Mouse (Mus musculus) kidney, embryonic 14.5 days (tissue): ENCODE results near the gene Depdc5. TPM values are rescaled to one million over a fixed set of nuclear protein-coding genes. Genes with fewer than 3 reads are reported as not detected.
"Not testable (repeated sequence)": the region's sequence is repeated elsewhere in the genome, so short reads cannot be mapped to it uniquely, and the experiment has no call there.

Experiments used
- ATAC-seq: fragments of 200-750 bp; cut with Nextera tagmentation; 2 replicates; pipeline ENCODE4 v1.8.0; 2017; ENCODE audit warnings: moderate number of reproducible peaks, mild to moderate bottlenecking, moderate TSS enrichment, moderate library complexity; ENCODE audit not compliant: low FRiP score, low TSS enrichment
- H3K27ac ChIP-seq: fragments of 300-500 bp; sonication (generic); 2 replicates; pipeline ENCODE4 v1.5.1; 2014; ENCODE audit warnings: low read depth, mild to moderate bottlenecking, low read length, moderate library complexity, mixed read lengths
- H3K27me3 ChIP-seq: fragments of 300-500 bp; sonication (generic); 2 replicates; pipeline ENCODE4 v1.6.1; 2014; ENCODE audit warnings: mild to moderate bottlenecking, low read length; ENCODE audit not compliant: control insufficient read depth, insufficient read depth
- H3K36me3 ChIP-seq: fragments of 300-500 bp; sonication (generic); 2 replicates; pipeline ENCODE4 v1.6.1; 2014; ENCODE audit warnings: low read length, mixed read lengths; ENCODE audit not compliant: control insufficient read depth, insufficient read depth
- H3K4me1 ChIP-seq: fragments of 300-500 bp; sonication (generic); 2 replicates; pipeline ENCODE4 v1.6.1; 2014; ENCODE audit warnings: low read length, mixed read lengths; ENCODE audit not compliant: control insufficient read depth, insufficient read depth
- H3K4me2 ChIP-seq: fragments of 300-500 bp; sonication (generic); replicated peaks from 2 replicates; pipeline ENCODE4 v1.6.1; 2014; ENCODE audit warnings: low read depth, mild to moderate bottlenecking, low read length
- H3K4me3 ChIP-seq: fragments of 300-500 bp; sonication (generic); 2 replicates; pipeline ENCODE4 v1.5.1; 2014; ENCODE audit warnings: mild to moderate bottlenecking, low read length
- H3K9ac ChIP-seq: fragments of 300-500 bp; sonication (generic); 2 replicates; pipeline ENCODE4 v1.6.1; 2014; ENCODE audit warnings: low read depth, mild to moderate bottlenecking, low read length, moderate library complexity
- H3K9me3 ChIP-seq: fragments of 300-500 bp; sonication (generic); 2 replicates; pipeline ENCODE4 v1.6.1; 2016; ENCODE audit warnings: low read length; ENCODE audit not compliant: control insufficient read depth
- WGBS: fragments of 180-500 bp; shearing (Covaris S2); extraction: QIAGEN DNeasy Blood & Tissue Kit; methylation state at CpG from one replicate; pipeline ENCODE4 v1.1.7; 2014; 5-methylcytosine and 5-hydroxymethylcytosine counted together
- polyA plus RNA-seq: library from polyadenylated mRNA; unstranded; fragments of >200 nt; fragmentation: Nextera tagmentation; extraction: Ambion mirVana; gene quantifications from 2 replicates; pipeline ENCODE4 v1.2.1, GENCODE M21; 2014

Gene Depdc5
- polyA plus RNA-seq, 1 experiment from 2014 or later, result 19.8 TPM

- 96% methylated on average over 4 of the region's 4 CpGs for WGBS
- Histone ChIP-seq H3K36me3 (peaks cover 39% of the 10 kb centered on the region), H3K9ac (no peak overlapping the region)
Measured at GRCm38 (mm10) chr5:33023337-33023736, 159.8 kb downstream of the Depdc5 start.

DNA sequence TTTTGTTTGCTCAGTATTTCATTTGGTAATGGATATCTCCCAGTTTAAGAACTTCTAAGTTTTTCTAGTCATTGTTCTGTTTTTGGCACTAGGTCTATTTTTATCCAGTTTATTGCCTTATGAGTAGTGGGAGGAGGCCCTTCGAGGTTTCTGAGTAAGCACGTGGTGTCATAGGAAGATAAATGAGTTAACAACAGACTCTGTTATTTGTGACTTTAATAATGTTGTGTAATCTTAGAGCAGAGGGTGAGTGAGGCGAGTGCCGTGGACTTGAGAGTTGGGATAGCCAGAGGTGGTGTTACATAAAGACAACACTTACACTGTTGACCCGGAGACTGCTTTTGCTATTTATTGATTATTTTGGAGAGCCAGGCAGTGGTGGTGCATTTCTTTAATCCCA, 161.0 kb downstream of the Depdc5 start:
- ATAC-seq, result no peak

More at GRCm38 (mm10) chr5:33023337-33023736, 159.8 kb downstream of the Depdc5 start:
- Histone ChIP-seq H3K27me3 (no peaks in the 10 kb centered on the region), H3K4me1 (peaks cover 17% of the 10 kb centered on the region), H3K4me3 (no peak overlapping the region), H3K9me3 (no peaks in the 10 kb centered on the region), H3K4me2 (no peak overlapping the region), H3K27ac (no peak overlapping the region)
- no peak for ATAC-seq

DNA sequence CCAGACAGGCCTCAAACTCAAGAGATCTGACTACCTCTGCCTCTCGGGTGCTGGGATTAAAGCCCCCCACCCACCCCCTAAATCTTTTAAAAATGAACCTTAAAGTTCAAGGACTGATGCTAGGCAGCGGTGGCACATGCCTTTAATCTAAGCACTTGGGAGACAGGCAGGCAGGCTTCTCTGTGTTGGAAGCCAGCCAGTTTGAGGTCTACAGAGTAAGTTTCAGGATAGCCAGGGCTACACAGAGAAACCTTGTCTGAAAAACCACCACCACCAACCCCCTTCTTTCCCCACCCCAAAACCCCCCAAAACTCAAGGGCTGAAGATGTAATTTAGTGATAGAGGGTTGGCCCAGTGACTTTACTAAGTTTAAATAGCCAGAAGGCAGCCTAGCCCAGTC, 165.2 kb downstream of the Depdc5 start:
- H3K27ac ChIP-seq, result no peak overlapping the region
- H3K4me3 ChIP-seq, result no peak overlapping the region
- peaks cover 25% of the 10 kb centered on the region; the same call in 1 of the 2 replicates for H3K36me3 ChIP-seq
- no peaks in the 10 kb centered on the region for H3K9me3 ChIP-seq
- no peak for ATAC-seq
- no peak overlapping the region for H3K4me2 ChIP-seq
- no peak overlapping the region for H3K9ac ChIP-seq
- H3K27me3 ChIP-seq, result no peaks in the 10 kb centered on the region
- 0 out of 2 replicates have a peak, but pooled peaks cover under 1% of the 10 kb centered on the region for H3K4me1 ChIP-seq
- 85% methylated on average over 2 of the region's 2 CpGs for WGBS

More for the DNA sequence above, 161.0 kb downstream of the Depdc5 start:
- Histone ChIP-seq H3K4me1 (peaks cover 17% of the 10 kb centered on the region), H3K27ac (no peak overlapping the region), H3K4me2 (no peak overlapping the region), H3K9ac (no peak overlapping the region), H3K27me3 (no peaks in the 10 kb centered on the region), H3K4me3 (no peak overlapping the region), H3K36me3 (peaks cover 42% of the 10 kb centered on the region), H3K9me3 (no peaks in the 10 kb centered on the region)
- WGBS, result 44% methylated on average over 5 of the region's 5 CpGs

- Histone ChIP-seq H3K4me1 (no peaks in the 10 kb centered on the region), H3K27ac (no peak overlapping the region), H3K9ac (no peak overlapping the region), H3K9me3 (no peaks in the 10 kb centered on the region), H3K36me3 (peaks cover 13% of the 10 kb centered on the region; the same call in 1 of the 2 replicates), H3K4me3 (no peak overlapping the region), H3K27me3 (no peaks in the 10 kb centered on the region), H3K4me2 (no peak overlapping the region)
- no peak for ATAC-seq
- 76% methylated on average over 4 of the region's 4 CpGs for WGBS
Measured at GRCm38 (mm10) chr5:33030425-33031175, 167.1 kb downstream of the Depdc5 start.

DNA sequence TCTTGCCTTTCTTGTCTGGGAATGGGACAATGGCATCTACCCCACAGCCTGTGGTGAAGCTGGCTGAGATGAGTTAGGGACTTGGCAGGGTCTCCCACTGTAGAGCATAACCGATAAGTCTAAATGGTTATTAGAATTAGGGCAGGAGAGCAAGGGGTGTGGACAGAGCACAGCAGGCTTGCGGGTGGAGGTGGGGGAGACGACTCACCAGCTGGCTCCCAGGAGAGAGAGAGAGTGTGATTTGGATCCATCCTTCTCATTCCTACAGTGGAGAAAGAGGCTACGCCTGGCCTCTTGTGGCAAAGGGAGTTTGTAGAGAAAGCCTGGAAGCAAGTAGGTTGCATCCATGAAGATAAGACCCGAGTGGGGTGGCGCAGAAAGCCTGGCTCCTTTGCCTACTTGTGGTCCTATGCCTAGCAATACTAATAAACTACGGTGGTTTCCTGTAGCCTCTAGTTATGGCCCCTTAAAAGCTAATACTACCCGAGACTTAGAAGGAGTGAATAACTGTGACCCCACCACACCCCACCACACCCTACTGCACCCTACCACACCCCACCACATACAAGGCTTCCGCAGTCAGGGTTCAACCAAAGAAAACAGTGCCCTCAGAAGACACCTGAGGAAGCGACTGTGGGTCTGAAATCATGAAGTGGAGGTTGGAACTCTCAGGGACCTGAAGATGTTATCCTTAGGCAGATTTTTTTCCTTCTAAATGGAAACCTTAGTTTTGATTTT, 168.7 kb downstream of the Depdc5 start:
- H3K36me3 ChIP-seq, result peaks cover 8% of the 10 kb centered on the region; the same call in 1 of the 2 replicates
- H3K4me1 ChIP-seq, result no peaks in the 10 kb centered on the region
- no peak overlapping the region for H3K4me3 ChIP-seq
- ATAC-seq, result no peak
- no peaks in the 10 kb centered on the region for H3K27me3 ChIP-seq
- WGBS, result 85% methylated on average over 10 of the region's 10 CpGs
- no peak overlapping the region for H3K4me2 ChIP-seq
- H3K9ac ChIP-seq, result no peak overlapping the region
- H3K9me3 ChIP-seq, result no peaks in the 10 kb centered on the region
- H3K27ac ChIP-seq, result no peak overlapping the region

GRCm38 (mm10) chr5:33033121-33033520, 169.6 kb downstream of the Depdc5 start:
- H3K4me2 ChIP-seq, result no peak overlapping the region
- WGBS, result 1% methylated on average over 4 of the region's 4 CpGs
- no peak overlapping the region for H3K4me3 ChIP-seq
- no peak overlapping the region for H3K9ac ChIP-seq
- H3K9me3 ChIP-seq, result no peaks in the 10 kb centered on the region
- peak; percentile 79; the same call in 1 of the 2 replicates for ATAC-seq
- H3K4me1 ChIP-seq, result no peaks in the 10 kb centered on the region
- H3K27ac ChIP-seq, result no peak overlapping the region
- H3K27me3 ChIP-seq, result no peaks in the 10 kb centered on the region
- peaks cover 4% of the 10 kb centered on the region; the same call in 1 of the 2 replicates for H3K36me3 ChIP-seq

GRCm38 (mm10) chr5:33033633-33034032, 170.1 kb downstream of the Depdc5 start:
- 43% methylated on average over 8 of the region's 8 CpGs for WGBS
- peak; percentile 7; the same call in 1 of the 2 replicates for ATAC-seq
- H3K9ac ChIP-seq, result not testable (repeated sequence)

GRCm38 (mm10) chr5:33034100-33034499, 170.6 kb downstream of the Depdc5 start:
- ATAC-seq, result peak; percentile 65
- H3K9ac ChIP-seq, result no peak overlapping the region
- WGBS, result 21% methylated on average over 7 of the region's 7 CpGs

More at GRCm38 (mm10) chr5:33033633-33034032, 170.1 kb downstream of the Depdc5 start:
- not testable (repeated sequence) for H3K9me3 ChIP-seq, H3K4me2 ChIP-seq, H3K4me3 ChIP-seq, H3K4me1 ChIP-seq, H3K27ac ChIP-seq, H3K27me3 ChIP-seq, H3K36me3 ChIP-seq

GRCm38 (mm10) chr5:33034916-33035315, 171.4 kb downstream of the Depdc5 start:
- 49% methylated on average over 3 of the region's 3 CpGs for WGBS
- no peak overlapping the region for H3K4me2 ChIP-seq
- H3K36me3 ChIP-seq, result no peaks in the 10 kb centered on the region
- no peak overlapping the region for H3K4me3 ChIP-seq
- no peaks in the 10 kb centered on the region for H3K4me1 ChIP-seq
- H3K9ac ChIP-seq, result no peak overlapping the region
- no peak overlapping the region for H3K27ac ChIP-seq
- no peak for ATAC-seq
- H3K27me3 ChIP-seq, result no peaks in the 10 kb centered on the region
- H3K9me3 ChIP-seq, result no peaks in the 10 kb centered on the region

More at GRCm38 (mm10) chr5:33034100-33034499, 170.6 kb downstream of the Depdc5 start:
- Histone ChIP-seq H3K4me1 (no peaks in the 10 kb centered on the region), H3K4me3 (no peak overlapping the region), H3K27me3 (no peaks in the 10 kb centered on the region), H3K36me3 (no peaks in the 10 kb centered on the region; the same call in 1 of the 2 replicates), H3K27ac (no peak overlapping the region), H3K4me2 (no peak overlapping the region), H3K9me3 (no peaks in the 10 kb centered on the region)
